Mouse (Mus musculus) gastrocnemius, postnatal 36 days (tissue): ENCODE results near the gene Nrg3. TPM values are rescaled to one million over a fixed set of nuclear protein-coding genes. Genes with fewer than 3 reads are reported as not detected.

Experiments used
- DNase-seq, 2 experiments: peaks; one replicate each; pipeline ENCODE4 v3.0.0; 2022
- intact Hi-C: fragments of 180-260 bp; cut with DNase I; formaldehyde crosslinking; loops from one replicate; pipeline ENCODE4 v1.15.1; 2025
- long read RNA-seq, 2 experiments: library from polyadenylated mRNA; stranded (forward); transcript quantifications; one replicate each; pipeline ENCODE4 v2.0.0; 2021
- total RNA-seq, 2 experiments: library from RNA; stranded (reverse); gene quantifications; 2 replicates each; pipeline ENCODE4 v1.2.3; 2021

The Nrg3 gene
- total RNA-seq, result not detected
- long read RNA-seq, experiment 1, result 0 reads
- long read RNA-seq, experiment 2, result 0 reads

- intact Hi-C loops, result no loop called here
- no peak for DNase-seq
Observed at GRCm38 (mm10) chr14:39472790-39473761, at the start of gene Nrg3. TSS of gene Nrg3 (minus strand) at chr14:39473088.

GRCm38 (mm10) chr14:39508956-39509355 lies 36.1 kb upstream of the Nrg3 start:
- intact Hi-C loops, result no loop called here

GRCm38 (mm10) chr14:39473771-39474211 lies 903 bp upstream of the Nrg3 start:
- intact Hi-C loops, result no loop called here
- DNase-seq, result no peak

More at GRCm38 (mm10) chr14:39508956-39509355, 36.1 kb upstream of the Nrg3 start:
- DNase-seq, result no peak

GRCm38 (mm10) chr14:39472146-39472751 lies 639 bp downstream of the Nrg3 start:
- no peak for DNase-seq
- intact Hi-C loops, result no loop called here

- DNase-seq, result no peak
- intact Hi-C loops, result no loop called here
Observed at GRCm38 (mm10) chr14:39471236-39471981, 1.5 kb downstream of the Nrg3 start.

GRCm38 (mm10) chr14:39445501-39445900 lies 27.4 kb downstream of the Nrg3 start:
- intact Hi-C loops, result no loop called here
- DNase-seq, result no peak

- intact Hi-C loops, result no loop called here
- DNase-seq, result no peak
Observed at GRCm38 (mm10) chr14:39428503-39428902, 44.4 kb downstream of the Nrg3 start.

- intact Hi-C loops, result no loop called here
Observed at GRCm38 (mm10) chr14:39421874-39422273, 51.0 kb downstream of the Nrg3 start.

GRCm38 (mm10) chr14:39413270-39413669 lies 59.6 kb downstream of the Nrg3 start:
- DNase-seq, result no peak
- intact Hi-C loops, result no loop called here

More at GRCm38 (mm10) chr14:39421874-39422273, 51.0 kb downstream of the Nrg3 start:
- DNase-seq, result no peak

GRCm38 (mm10) chr14:39386845-39387244 lies 86.0 kb downstream of the Nrg3 start:
- DNase-seq, result no peak
- intact Hi-C loops, result no loop called here

GRCm38 (mm10) chr14:39381321-39381720 lies 91.6 kb downstream of the Nrg3 start:
- DNase-seq, result no peak

GRCm38 (mm10) chr14:39373220-39373619 lies 99.7 kb downstream of the Nrg3 start:
- intact Hi-C loops, result no loop called here
- DNase-seq, result no peak

More at GRCm38 (mm10) chr14:39381321-39381720, 91.6 kb downstream of the Nrg3 start:
- intact Hi-C loops, result no loop called here

GRCm38 (mm10) chr14:39356251-39356650 lies 116.6 kb downstream of the Nrg3 start:
- intact Hi-C loops, result no loop called here
- no peak for DNase-seq

GRCm38 (mm10) chr14:39351979-39352737 lies 120.7 kb downstream of the Nrg3 start:
- intact Hi-C loops, result no loop called here

GRCm38 (mm10) chr14:39317424-39318110 lies 155.3 kb downstream of the Nrg3 start:
- DNase-seq, result no peak
- intact Hi-C loops, result no loop called here

More at GRCm38 (mm10) chr14:39351979-39352737, 120.7 kb downstream of the Nrg3 start:
- DNase-seq, result no peak

GRCm38 (mm10) chr14:39314111-39314510 lies 158.8 kb downstream of the Nrg3 start:
- no peak for DNase-seq
- intact Hi-C loops, result no loop called here

GRCm38 (mm10) chr14:39265121-39265520 lies 207.8 kb downstream of the Nrg3 start:
- no peak for DNase-seq
- intact Hi-C loops, result no loop called here

- intact Hi-C loops, result no loop called here
- DNase-seq, result no peak
Observed at GRCm38 (mm10) chr14:39264422-39264821, 208.5 kb downstream of the Nrg3 start.

GRCm38 (mm10) chr14:39261016-39261415 lies 211.9 kb downstream of the Nrg3 start:
- DNase-seq, result no peak
- intact Hi-C loops, result no loop called here
